Mouse (Mus musculus) mouse trophoblast stem cell (cell line): ENCODE data around the gene Pdgfd.

ENCODE experiments used
- in situ Hi-C, 2 experiments: fragments of 300-500 bp; cut with MseI, MboI; formaldehyde crosslinking; loops; 2 replicates in 1 of 2; 3 replicates in 1 of 2; pipeline ENCODE4 v1.15.1; 2025

Pdgfd gene

GRCm38 (mm10) chr9:6305847-6306246, 137.5 kb downstream of the Pdgfd start:
- in situ Hi-C loops, result no loop called here

GRCm38 (mm10) chr9:6317114-6317513, 148.7 kb downstream of the Pdgfd start:
- in situ Hi-C loops, result no loop called here

GRCm38 (mm10) chr9:6325408-6325807, 157.0 kb downstream of the Pdgfd start:
- in situ Hi-C loops, result no loop called here

GRCm38 (mm10) chr9:6333499-6333898, 165.1 kb downstream of the Pdgfd start:
- in situ Hi-C loops, result no loop called here

GRCm38 (mm10) chr9:6336236-6336635, 167.9 kb downstream of the Pdgfd start:
- in situ Hi-C loops, result no loop called here

GRCm38 (mm10) chr9:6337891-6338290, 169.5 kb downstream of the Pdgfd start:
- in situ Hi-C loops, result no loop called here

- in situ Hi-C loops, result no loop called here
Observed at GRCm38 (mm10) chr9:6338344-6338743, 170.0 kb downstream of the Pdgfd start.

- in situ Hi-C loops, result no loop called here
Observed at GRCm38 (mm10) chr9:6339394-6339793, 171.0 kb downstream of the Pdgfd start.

GRCm38 (mm10) chr9:6340750-6341149, 172.4 kb downstream of the Pdgfd start:
- in situ Hi-C loops, result no loop called here

- in situ Hi-C loops, result no loop called here
Observed at GRCm38 (mm10) chr9:6342854-6343253, 174.5 kb downstream of the Pdgfd start.

GRCm38 (mm10) chr9:6344514-6344913, 176.1 kb downstream of the Pdgfd start:
- in situ Hi-C loops, result no loop called here

GRCm38 (mm10) chr9:6344924-6345323, 176.5 kb downstream of the Pdgfd start:
- in situ Hi-C loops, result no loop called here

- in situ Hi-C loops, result no loop called here
Observed at GRCm38 (mm10) chr9:6345366-6345765, 177.0 kb downstream of the Pdgfd start.

- in situ Hi-C loops, result no loop called here
Observed at GRCm38 (mm10) chr9:6353257-6353960, 185.0 kb downstream of the Pdgfd start.

- in situ Hi-C loops, result no loop called here
Observed at GRCm38 (mm10) chr9:6360795-6361194, 192.4 kb downstream of the Pdgfd start.

- in situ Hi-C loops, result no loop called here
Observed at GRCm38 (mm10) chr9:6366550-6366949, 198.2 kb downstream of the Pdgfd start.

GRCm38 (mm10) chr9:6401764-6402163, 233.4 kb downstream of the Pdgfd start:
- in situ Hi-C loops, result no loop called here

- in situ Hi-C loops, result no loop called here
Observed at GRCm38 (mm10) chr9:6406535-6406934, 238.2 kb downstream of the Pdgfd start.

- in situ Hi-C loops, result no loop called here
Observed at GRCm38 (mm10) chr9:6407972-6408371, 239.6 kb downstream of the Pdgfd start.

- in situ Hi-C loops, result no loop called here
Observed at GRCm38 (mm10) chr9:6424606-6425005, 256.2 kb downstream of the Pdgfd start.
